8 mouse cellular contexts compared by ENCODE assay signal in the genomic region with DNA sequence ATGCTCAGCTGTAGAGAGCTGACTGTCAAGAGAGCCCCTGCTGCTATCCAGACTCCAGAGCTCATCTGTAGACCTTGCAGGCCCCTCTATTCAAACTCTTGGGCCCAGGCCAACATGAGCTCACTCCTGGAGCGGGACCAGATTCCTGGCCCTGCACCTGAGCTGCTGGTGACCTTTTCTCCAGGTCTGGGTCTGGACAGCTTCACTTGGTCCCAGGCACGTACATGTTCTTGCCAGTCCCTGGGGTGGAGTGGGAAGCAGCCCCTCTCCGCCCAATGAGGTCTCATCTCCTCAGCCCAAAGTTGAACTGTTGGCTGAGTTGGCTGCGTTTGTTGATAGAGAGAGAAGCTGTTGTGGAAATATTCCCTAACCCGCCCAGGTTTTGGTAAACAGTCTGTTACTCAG. TPM values are rescaled to one million over a fixed set of nuclear protein-coding genes. Genes with fewer than 3 reads are reported as not detected.
A peak's percentile ranks its signal among the peaks of the same experiment; 100 is the strongest.
DNase-seq lines count a peak whose midpoint lies in the region; ATAC-seq lines count a peak whose summit lies in the region.
"Had no signal": no experiment of that assay in that cellular context is flagged by ENCODE, and none has a peak within 500 bp of the region (broad histone marks: within the 10 kb centered on the region; RNA-seq: fewer than 3 reads in every experiment).

No protein-coding gene starts in this region.

- H3K4me1 ChIP-seq in embryonic facial prominence, embryonic 15.5 days: peaks cover 79% of the 10 kb centered on the region
- H3K4me1 ChIP-seq in hindbrain, embryonic 14.5 days (replicated peaks; ENCODE audit: control insufficient read depth, insufficient read depth, low read length): peaks cover 48% of the 10 kb centered on the region
- peaks cover 27% of the 10 kb centered on the region for H3K4me1 ChIP-seq in midbrain, embryonic 14.5 days (ENCODE audit: control insufficient read depth, insufficient read depth, low read length)

- no peaks in the 10 kb centered on the region for H3K27me3 ChIP-seq in embryonic facial prominence, embryonic 15.5 days
- H3K27me3 ChIP-seq in hindbrain, embryonic 14.5 days (ENCODE audit: control insufficient read depth, insufficient read depth, low read length): no peaks in the 10 kb centered on the region
- no peaks in the 10 kb centered on the region for H3K27me3 ChIP-seq in midbrain, embryonic 14.5 days (ENCODE audit: control insufficient read depth, insufficient read depth, low read length)

- peak; percentile 65 for DNase-seq in urinary bladder, postnatal 14 days (ENCODE audit: low spot score)
- no peak for DNase-seq in urinary bladder, postnatal 10 days (ENCODE audit: low spot score)
- DNase-seq in hindbrain, embryonic 14.5 days (ENCODE audit: low spot score): no peak
- DNase-seq in midbrain, embryonic 14.5 days: no peak
- DNase-seq in frontal cortex, postnatal 25 days (ENCODE audit: low spot score in 2 of 2): no peak
- DNase-seq in B cell, adult 2 months: no peak

- H3K27ac ChIP-seq in embryonic facial prominence, embryonic 15.5 days (replicated peaks): peak overlapping the region; percentile 69
- H3K27ac ChIP-seq in hindbrain, embryonic 14.5 days: peak overlapping the region; percentile 26; the same call in 1 of the 2 replicates
- 0 out of 2 replicates have a peak overlapping the region, but pooled peaks have one; percentile 3 for H3K27ac ChIP-seq in midbrain, embryonic 14.5 days (replicated peaks; ENCODE audit: low read depth, low read length)
- H3K27ac ChIP-seq: macrophage had no signal

- peak; percentile 35; the same call in 1 of the 2 replicates for ATAC-seq in embryonic facial prominence, embryonic 15.5 days (ENCODE audit: insufficient number of reproducible peaks, low FRiP score, low TSS enrichment, low read depth)
- no peak for ATAC-seq in hindbrain, embryonic 14.5 days (ENCODE audit: low FRiP score)
- ATAC-seq in midbrain, embryonic 14.5 days (ENCODE audit: low FRiP score, low TSS enrichment): no peak

- no peak overlapping the region for H3K4me3 ChIP-seq in embryonic facial prominence, embryonic 15.5 days (replicated peaks)
- no peak overlapping the region for H3K4me3 ChIP-seq in hindbrain, embryonic 14.5 days (replicated peaks; ENCODE audit: low read length)
- no peak overlapping the region for H3K4me3 ChIP-seq in midbrain, embryonic 14.5 days (replicated peaks; ENCODE audit: low read depth, low read length)

- 64% methylated on average over 5 of the region's 5 CpGs for WGBS in embryonic facial prominence, embryonic 15.5 days
- 73% methylated on average over 5 of the region's 5 CpGs for WGBS in hindbrain, embryonic 14.5 days
- 89% methylated on average over 5 of the region's 5 CpGs for WGBS in midbrain, embryonic 14.5 days

- no peaks in the 10 kb centered on the region for H3K9me3 ChIP-seq in embryonic facial prominence, embryonic 15.5 days (replicated peaks)
- H3K9me3 ChIP-seq in hindbrain, embryonic 14.5 days (ENCODE audit: control insufficient read depth, low read length): no peaks in the 10 kb centered on the region
- H3K9me3 ChIP-seq in midbrain, embryonic 14.5 days (ENCODE audit: control insufficient read depth, low read length): no peaks in the 10 kb centered on the region

- H3K4me2 ChIP-seq in embryonic facial prominence, embryonic 15.5 days (replicated peaks): no peak overlapping the region
- no peak overlapping the region for H3K4me2 ChIP-seq in hindbrain, embryonic 14.5 days (replicated peaks)
- no peak overlapping the region for H3K4me2 ChIP-seq in midbrain, embryonic 14.5 days (ENCODE audit: low read length)

- H3K36me3 ChIP-seq in embryonic facial prominence, embryonic 15.5 days: no peaks in the 10 kb centered on the region
- H3K36me3 ChIP-seq in hindbrain, embryonic 14.5 days (replicated peaks; ENCODE audit: control insufficient read depth, insufficient read depth): no peaks in the 10 kb centered on the region
- H3K36me3 ChIP-seq in midbrain, embryonic 14.5 days (ENCODE audit: control insufficient read depth, insufficient read depth, low read length): no peaks in the 10 kb centered on the region

- no peak overlapping the region for H3K9ac ChIP-seq in embryonic facial prominence, embryonic 15.5 days
- no peak overlapping the region for H3K9ac ChIP-seq in hindbrain, embryonic 14.5 days
- H3K9ac ChIP-seq in midbrain, embryonic 14.5 days (replicated peaks; ENCODE audit: low read length): no peak overlapping the region

RNA-seq across cellular contexts. Expression of gene Mrps23, which starts 45.3 kb away (rescaled TPM):
- polyA plus RNA-seq in embryonic facial prominence, embryonic 15.5 days (2015; fragmentation: Nextera tagmentation; extraction: Ambion mirVana): 58.4 and 61.6 TPM in 2 replicates
- 67.8 and 68.7 TPM in 2 replicates for polyA plus RNA-seq in hindbrain, embryonic 14.5 days (2014; fragmentation: Nextera tagmentation; extraction: Ambion mirVana)
- 67.9 and 70.0 TPM in 2 replicates for polyA plus RNA-seq in midbrain, embryonic 14.5 days (2014; fragmentation: Nextera tagmentation; extraction: Ambion mirVana)

Comparison
In these comparisons a context has a peak if more than half of its experiments do, and no peak if none do; other contexts are left out.
1. H3K27ac ChIP-seq: peak in every context shown above with its lines; median percentile 69 in embryonic facial prominence, embryonic 15.5 days; 26 in hindbrain, embryonic 14.5 days; 3 in midbrain, embryonic 14.5 days.